Mouse (Mus musculus) cerebellum, adult 11-12 months (tissue): ENCODE results near the gene Hist2h4.
"Not testable (repeated sequence)": the region's sequence is repeated elsewhere in the genome, so short reads cannot be mapped to it uniquely, and the experiment has no call there.

Source experiments
- DNase-seq: peaks from one replicate; pipeline ENCODE4 v3.0.0; 2022

Gene Hist2h4

GRCm38 (mm10) chr3:96220765-96221639 lies 42.1 kb downstream of the Hist2h4 start, which contains the start of the genes Hist2h2ac and Hist2h2be:
TSS of gene Hist2h2ac (minus strand) at chr3:96220880.
TSS of gene Hist2h2be (plus strand) at chr3:96221119.
- DNase-seq = peak; percentile 88

- DNase-seq = not testable (repeated sequence)
Measured at GRCm38 (mm10) chr3:96220131-96220764, 42.9 kb downstream of the Hist2h4 start.

GRCm38 (mm10) chr3:96219661-96220130 lies 43.4 kb downstream of the Hist2h4 start, which contains the start of the genes Bola1 and Hist2h2ab:
TSS of gene Bola1 (minus strand) at chr3:96219709.
TSS of gene Hist2h2ab (plus strand) at chr3:96219865.
- peak; percentile 79 for DNase-seq

GRCm38 (mm10) chr3:96219191-96219641 lies 43.9 kb downstream of the Hist2h4 start:
- DNase-seq = peak; percentile 53
